Mouse (Mus musculus) A20 (cell line): ENCODE results near the gene Ywhag.

Experiments
- DNase-seq: peaks from one replicate; pipeline ENCODE4 v3.0.0-alpha.2; 2011; ENCODE audit warnings: low read depth, low spot score

Gene Ywhag

DNA sequence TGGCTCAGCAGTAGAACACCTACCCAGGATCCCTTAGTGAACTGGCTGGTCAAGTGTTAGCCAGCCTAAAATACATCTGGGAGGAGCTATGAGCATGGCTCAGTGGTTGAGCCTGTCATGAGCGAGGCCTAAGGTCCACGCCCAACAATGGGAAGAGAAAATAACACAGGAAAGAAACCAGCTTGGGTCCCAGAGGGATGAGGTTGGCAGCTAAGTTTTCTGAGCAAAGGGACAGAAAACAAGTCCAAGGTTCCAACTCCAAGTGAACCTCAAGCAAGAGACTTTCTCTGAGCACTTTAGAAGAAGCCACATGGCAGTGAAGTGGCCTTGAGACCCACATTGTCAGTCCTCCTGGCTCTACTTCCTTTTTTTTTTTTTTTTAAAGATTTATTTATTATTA lies 17.2 kb upstream of the Ywhag start:
- DNase-seq: no peak

DNA sequence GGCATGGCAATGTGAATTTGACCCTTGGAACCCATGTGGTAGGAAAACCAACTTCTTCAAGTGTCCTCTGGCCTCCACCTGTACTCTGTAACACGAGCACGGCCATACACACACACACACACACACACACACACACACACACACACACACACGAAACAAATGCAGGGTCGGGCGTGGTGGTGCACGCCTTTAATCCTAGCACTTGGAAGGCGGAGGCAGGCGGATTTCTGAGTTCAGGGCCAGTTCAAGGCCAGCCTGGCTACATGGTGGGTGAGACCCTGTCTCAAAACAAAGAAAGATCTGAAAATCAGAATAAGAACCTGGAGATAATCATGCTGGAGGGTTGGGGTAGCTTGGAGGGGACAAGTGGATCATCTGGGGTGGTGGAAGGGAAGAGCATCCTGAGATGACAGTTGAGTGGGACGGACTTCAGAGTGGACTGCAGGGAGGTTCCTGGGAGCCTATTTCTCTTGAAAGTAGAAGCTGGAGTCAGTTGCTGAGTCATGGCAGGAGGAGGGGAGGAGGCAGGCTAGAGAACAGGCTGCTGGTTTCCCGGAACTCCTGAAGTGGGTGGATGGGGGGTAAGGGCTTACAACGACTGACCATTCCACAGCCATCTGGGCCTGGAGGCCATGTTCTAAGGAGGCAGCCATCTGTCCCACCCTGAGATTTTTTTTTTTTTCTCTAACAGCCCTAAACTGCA lies 16.4 kb upstream of the Ywhag start:
- no peak for DNase-seq

DNA sequence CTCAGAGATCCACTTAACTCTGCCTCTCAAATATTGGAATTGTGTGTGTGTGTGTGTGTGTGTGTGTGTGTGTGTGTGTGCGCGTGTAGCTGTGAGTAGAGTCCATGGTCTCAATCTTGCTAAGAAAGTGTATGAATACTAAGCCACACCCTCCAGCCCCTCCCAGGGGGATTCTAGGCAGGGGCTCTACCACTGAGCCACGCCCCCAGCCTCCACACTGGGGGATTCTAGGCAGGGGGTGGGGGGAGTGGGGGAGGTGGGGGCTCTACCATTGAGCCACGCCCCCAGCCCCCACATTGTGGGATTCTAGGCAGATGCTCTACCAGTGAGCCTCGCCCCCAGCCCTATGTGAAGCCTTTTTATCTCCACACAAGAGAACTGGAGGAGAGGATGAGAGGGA lies 12.2 kb upstream of the Ywhag start:
- DNase-seq: no peak

DNA sequence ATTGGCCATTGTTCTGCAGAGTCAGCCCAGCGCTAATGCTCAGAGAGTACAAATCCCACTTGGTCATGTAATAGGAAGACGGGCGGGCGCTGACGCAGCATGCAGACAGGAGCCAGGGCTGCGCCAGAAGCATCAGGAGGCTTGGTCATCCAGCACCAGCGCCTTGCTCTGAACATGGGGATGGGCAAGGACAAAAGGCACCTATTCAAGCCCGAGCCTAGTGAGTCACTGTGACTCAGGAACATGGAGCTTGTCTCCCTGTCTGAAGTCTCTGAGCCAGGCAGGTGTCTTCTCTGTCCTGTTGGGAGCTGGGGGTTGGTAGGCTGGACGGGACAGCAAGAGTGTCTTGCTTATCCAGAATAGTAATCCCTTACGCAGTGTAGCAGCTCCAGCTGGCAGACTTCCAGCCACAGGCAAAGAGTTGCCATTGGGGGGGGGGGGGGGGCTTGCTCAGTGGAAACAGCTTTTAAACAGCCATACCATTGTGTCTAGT lies 11.5 kb upstream of the Ywhag start:
- no peak for DNase-seq

DNA sequence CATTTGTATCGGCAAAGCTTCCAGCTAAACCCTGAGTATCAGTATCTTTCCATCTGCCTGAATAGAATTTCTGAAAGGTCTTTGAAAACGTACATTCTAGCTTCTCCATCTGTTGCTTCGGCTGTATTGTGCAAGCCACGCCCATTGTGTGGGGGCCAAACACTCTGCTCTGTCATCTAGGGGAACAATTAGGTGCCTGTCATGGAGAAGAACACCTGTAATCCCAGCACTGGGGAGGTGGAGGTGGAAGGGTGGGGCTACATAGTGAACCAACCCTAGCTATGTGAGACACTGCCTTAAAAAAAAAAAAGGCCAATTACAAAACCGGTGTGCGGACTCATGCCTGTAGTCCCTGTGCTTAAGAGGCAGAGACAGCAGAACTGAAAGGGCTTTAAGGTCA lies 8.3 kb upstream of the Ywhag start:
- DNase-seq: no peak

DNA sequence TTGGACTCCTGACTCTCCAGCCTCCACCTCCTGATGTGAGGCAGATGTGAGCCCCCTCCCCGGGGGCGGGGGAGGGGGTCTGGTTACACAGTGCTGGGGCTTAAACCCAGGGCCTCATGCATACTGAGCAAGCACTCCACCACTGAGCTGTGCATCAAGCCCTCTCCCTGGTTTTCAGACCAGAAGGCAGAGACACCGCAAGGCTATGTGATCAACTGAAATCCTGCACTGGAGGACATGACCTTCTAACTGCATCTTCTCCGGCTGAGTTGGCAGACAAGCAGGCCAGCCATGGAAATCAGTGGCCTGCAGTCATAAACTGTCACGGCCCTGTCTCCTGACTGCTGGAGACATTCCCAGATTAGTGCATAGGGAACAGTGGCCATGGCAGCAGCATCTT lies 6.2 kb upstream of the Ywhag start:
- no peak for DNase-seq

DNA sequence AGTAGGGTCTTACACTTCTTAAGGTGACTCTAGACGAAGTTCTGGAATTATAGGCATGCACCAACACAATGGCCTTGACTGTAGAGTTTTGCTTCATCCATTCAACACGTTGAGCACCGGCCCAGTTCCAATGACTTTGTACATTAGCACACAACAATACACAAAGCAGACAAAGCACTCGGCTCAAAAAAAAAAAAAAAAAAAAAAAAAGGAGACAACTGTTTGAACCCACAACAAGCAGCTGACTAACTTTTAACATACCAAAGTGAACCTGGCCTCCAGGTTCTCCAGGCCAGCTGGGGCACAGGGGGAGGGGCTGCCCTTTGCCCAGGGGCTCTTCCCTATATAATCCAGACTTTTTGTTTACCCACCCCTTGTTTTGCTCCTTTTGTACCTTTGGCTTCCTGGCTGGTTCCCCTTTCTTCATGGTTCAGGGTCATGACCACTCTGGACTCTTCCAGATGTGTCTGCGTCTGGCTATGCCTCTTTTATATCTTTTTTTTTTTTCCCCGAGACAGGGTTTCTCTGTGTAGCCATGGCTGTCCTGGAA lies 1.3 kb upstream of the Ywhag start:
- DNase-seq: no peak

DNA sequence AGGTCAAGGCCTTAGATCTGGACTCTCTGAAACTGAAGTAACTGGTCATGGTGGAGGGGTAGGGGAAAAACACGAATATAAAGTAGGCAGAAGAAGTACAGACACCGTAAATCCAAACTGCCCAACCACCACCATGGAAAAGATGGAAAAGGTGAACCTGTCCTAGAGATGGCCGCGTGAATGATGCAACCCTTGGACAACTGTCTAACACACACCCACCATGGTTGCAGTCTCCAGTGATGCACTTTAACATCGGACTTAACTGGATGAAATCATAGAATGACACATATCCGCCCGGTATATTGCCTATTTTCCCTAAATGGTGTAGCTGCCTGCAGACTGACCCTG lies 734 bp upstream of the Ywhag start:
- no peak for DNase-seq

DNA sequence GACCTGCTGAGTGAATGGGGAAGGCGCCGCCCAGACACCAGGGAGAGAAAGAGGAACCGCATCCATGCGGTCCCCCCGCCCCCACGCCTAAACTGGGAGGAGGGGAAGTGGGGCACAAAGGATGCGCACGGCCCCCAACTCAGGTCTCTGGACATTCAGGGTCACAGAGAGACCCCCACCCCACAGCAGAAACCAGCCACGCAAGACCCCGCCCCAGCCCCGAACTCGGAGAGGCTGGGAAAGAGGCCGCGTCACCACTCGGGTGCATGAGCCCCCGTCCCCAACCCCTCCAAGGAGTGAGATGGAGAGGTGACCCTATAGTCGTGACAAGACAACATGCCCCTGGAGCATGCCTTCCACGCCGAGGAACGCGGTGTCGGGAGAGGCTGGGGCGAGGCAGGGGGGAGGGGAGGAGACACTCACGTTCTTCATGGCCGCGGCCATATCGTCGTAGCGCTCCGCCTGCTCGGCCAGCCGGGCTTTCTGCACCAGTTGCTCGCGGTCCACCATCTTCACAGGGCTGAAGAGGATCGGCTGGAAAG lies 445 bp downstream of the Ywhag start:
- peak; percentile 86 for DNase-seq

DNA sequence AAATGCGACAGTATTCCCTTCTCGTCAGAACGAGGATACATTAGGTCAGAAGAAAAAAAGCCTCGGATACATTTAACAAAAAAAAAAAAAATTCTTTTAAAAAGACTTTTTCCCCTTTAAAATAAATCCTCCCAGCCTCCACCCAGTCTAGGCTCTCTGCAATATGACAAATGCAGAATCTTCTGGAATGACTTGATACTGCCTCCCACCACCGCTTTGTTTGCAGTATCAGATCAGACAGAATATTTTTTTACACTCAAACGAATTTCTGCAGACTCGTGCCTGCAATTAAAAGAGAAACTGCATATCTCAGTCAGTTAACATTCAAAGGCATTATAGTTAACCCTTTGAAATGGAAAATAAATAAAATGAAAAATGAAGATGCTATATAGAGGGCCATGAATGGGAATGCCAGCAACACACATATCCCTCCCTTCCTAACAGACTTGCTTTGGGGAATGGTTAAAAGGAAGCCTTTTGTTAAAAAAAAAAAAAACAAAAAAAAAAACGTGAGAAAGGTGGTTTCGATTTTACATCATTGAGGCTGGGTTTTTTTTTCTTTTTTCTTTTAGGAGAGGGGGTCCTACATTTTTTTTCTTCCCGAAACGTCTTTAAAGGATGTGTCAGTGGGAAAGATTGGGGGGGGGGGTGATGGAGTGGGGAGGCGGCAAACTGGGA lies 1.1 kb downstream of the Ywhag start:
- no peak for DNase-seq

DNA sequence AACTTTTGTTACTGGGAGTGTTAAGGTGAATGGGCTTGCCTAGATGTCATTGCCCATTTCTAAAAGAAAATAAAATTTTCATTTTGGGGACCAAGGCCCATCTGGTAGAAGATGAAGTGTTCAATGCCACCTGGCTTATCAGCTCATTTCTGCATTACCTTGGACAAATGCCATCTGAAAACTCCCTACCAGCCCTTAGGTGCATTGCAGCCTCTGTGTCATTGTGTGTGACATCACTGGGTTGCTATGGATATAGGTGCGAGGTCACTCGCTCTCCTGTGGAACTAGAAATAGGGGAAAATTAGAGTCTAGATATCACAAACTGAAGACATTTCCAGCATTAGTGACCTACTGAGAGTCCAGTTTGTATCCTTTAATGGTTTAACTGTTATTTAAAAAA lies 2.1 kb downstream of the Ywhag start:
- no peak for DNase-seq

DNA sequence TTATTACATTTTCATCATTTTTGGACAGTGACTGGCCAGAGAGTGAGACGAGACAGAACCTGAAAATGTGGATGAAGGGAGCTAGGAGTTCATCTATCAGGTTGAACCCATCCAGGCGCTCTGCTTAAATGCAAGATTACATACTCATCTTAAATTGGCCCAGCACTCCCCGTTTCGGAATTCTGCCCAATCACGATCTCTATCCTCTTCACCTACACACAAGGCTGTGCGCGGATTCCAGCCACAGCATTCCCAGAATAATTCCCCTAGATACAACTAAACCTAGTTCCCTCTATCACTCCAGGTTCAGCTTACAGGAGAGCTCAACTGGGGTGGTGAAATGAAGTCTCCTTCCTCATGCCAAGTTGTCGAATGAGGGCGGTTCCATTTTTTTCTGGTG lies 2.9 kb downstream of the Ywhag start:
- DNase-seq: no peak

DNA sequence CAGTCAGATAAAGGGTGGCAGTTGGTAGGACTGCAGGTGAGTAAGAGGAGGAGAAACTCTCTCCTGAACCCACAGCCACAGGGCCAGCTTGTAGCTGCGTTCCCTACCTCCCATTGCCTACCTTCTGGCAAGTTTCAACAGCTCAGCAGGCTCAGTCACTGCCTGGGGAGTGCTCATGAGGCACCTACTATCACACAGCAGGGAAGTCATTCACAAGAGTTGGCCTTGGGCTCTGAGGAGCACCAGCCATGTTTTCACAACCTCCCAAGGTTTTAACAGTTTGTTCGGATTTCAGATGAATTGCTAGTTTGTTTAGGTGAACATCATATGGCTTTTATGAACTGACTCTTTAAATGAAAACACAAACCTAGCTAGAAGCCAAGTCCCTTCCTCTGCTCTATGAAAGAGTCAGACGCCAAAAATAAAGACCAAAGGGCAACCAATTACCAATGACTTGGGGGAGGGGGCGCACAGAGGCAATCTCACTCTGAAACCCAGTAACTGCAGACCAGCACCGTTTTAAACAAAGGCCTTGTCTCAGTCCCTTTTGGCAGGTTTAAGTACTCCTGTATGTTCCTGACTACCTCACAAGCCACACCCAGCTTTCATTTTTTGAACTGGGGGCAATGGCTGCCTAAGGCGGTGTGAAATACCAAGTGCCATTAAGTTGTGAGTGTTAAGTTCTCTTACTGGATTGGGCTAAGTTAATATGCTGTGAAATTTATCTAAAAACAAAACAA lies 4.6 kb downstream of the Ywhag start:
- DNase-seq: no peak

DNA sequence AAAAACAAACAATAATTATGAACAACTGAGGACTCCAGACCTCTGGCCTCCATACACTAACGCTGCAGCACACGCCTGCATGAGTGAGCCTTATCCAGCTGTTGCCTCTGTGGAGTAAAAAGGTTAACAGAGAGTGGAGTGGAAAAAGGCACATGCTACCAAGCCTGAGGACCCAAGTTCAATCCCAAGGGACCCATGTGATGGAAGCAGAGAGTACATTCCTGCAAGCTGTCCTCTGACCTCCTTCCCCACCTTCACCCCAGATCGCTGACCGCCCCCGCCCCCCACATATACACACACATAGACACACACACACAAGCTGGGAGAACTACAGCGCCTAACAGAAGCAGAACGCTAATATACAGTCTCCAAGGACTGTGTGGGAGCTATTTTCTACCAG lies 10.5 kb downstream of the Ywhag start:
- DNase-seq: no peak

DNA sequence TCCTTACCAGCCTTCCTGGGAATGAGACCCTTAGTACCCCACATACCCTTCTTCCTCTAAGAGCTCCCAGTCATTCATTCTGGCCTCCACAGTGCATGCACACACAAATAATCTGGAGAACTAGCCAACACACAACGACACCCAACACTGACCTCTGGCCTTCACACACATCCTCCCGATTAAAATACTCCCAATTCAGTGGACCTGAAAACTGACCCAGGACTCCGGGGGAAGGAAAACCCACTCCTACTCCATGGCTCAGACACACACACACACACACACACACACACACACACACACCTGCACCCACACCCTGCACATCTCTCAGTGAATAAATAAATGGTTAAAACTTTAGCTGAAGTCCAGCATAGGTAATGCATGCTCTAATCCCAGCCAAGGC lies 14.5 kb downstream of the Ywhag start:
- no peak for DNase-seq

DNA sequence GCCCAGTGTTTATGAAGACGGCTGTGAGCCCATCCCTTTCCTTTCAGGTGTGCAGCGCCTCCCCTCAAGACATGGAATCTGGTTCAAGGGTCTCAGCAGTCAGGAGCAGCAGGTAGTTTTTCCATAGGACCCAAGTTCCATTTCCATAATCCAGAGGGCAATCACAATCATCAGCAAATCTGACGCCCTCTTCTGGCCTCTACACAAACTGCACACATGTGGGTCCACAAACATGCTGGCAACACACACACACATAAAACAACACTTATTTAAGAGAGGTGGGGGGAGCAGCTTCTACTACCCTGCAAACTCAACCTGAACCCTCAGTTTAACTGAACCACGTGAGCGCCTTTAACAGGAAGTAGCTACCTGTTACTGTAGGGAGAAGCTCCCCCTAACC lies 15.8 kb downstream of the Ywhag start:
- no peak for DNase-seq

DNA sequence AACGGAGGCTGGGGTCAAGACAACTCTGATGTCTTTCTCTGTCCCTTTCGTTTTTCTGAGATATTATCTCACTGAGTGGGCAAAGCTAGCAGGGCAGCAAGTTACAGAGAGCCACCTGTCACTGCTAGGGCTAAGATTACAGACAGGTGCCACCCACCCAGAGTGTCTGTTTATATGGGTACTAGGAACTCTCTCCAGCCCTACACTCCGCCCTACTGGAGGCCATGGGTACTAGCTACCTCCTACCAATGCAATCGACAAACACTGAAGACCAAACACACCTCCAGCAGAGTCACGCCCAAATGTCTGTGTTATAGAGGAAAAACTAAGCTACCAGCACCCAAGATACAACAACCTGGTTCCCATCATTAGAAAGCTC lies 16.4 kb downstream of the Ywhag start:
- no peak for DNase-seq

DNA sequence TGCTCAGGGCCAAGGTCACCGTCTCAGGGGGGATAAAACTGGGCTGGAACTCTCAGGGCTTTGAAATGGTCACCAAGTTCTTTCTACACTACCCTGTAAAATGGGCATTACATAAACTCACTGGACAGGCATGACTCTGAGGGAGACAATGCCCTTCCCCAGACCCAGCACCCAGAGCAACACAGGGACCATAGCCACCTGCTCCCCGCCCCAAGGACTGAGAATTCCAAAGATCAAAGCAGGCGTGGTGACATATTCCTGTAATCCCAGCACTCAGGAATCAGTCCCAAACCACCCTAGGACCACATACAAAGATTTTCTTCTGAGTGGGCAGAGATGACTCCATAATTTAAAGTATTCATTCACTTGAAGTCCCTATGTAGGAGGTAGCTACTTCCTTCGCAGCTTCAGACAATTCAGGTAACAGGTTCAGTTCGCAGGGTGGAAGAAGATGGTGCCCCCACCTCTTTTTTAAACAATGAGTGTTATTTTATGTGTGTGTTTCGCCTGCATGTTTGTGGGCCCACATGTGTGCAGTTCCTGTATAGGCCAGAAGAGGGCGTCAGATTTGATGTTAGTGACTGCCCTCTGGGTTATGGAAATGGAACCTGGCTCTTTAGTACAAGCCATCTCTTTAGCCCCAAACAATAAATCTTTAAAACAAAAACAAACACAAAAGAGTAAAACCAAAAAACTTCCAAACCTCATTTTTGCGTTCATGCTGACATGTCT lies 16.9 kb downstream of the Ywhag start:
- DNase-seq: no peak

DNA sequence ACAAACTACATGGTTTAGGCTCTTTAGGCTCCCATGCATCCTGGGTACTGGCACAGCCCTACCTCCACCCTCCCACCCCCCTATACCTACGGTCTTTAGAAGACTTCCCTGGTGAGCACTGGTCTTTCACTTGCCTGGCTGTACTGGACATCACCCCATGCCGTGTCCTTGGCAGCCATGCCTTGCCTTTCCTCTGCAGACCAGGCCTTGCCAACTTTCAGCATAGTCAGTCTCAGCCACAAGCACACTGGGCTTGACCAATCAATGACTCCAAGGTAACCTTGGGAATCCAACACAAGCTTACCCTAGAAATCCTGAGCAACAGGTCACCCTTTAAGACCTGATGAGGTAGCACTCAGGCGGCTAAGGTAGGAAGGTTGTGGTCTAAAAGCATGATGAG lies 17.8 kb downstream of the Ywhag start:
- no peak for DNase-seq

DNA sequence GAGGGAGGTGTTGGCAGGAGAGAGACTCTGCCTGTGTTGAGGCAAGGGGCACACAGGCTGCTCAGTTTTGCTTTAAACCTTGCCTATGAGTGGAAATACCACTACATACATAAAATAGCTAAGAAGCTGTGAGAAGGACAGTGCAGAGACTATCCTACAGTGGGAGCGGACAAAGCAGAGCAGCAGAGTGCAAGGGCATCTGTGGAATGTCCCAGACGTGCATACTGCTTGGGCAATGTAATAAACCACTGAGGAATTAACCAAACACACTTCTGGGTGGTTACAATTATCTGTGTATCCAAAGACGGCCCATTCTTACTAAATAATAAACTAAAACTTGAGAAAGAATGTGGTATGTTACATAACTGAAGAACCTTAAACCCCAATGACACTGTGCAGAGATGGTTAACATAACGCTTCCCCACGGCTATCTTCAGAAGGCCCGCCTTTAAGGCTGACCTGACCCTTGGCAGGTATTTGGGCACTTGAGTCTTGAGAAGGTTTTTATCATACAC lies 18.3 kb downstream of the Ywhag start:
- DNase-seq: no peak

DNA sequence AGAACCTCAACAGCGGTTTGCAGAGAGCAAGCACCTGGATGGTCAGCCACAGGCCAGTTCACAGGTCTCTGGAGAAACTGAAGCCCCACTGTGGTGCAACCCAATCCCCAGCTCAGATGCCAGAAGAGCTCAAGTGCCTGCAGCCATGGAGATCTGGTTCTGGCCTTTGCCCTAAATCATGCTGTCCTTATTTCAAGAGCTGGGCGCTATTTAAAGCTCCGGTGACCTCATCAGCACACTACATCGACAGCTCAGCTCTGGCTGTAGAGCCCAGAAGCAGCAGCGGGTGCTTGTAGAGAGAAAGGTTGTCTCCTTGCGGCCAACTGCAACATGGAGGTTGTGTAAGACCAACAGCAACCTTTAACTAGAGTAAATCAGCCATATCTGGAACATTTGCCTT lies 20.3 kb downstream of the Ywhag start:
- no peak for DNase-seq

DNA sequence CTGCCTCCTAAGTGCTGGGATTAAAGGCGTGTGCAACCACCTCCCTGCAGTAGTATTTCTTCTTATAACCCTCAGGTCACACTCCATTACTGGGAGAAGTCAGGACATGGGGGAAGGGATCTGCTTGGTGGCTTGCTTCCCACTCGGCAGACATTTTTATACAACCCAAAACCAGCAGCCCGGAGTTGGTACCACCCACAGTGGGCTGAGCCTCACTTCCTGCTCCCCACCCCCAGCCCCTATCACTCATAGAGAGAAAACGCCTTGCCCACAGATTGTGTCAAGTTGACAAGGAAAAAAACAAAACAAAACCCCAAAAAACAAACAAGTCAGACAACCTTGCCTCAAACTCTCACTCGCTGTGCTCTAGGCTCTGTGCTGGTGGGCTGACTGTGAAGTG lies 21.2 kb downstream of the Ywhag start:
- no peak for DNase-seq
